Mouse (Mus musculus): Measurements from ENCODE around the gene Olfr96.

Gene Olfr96

DNA sequence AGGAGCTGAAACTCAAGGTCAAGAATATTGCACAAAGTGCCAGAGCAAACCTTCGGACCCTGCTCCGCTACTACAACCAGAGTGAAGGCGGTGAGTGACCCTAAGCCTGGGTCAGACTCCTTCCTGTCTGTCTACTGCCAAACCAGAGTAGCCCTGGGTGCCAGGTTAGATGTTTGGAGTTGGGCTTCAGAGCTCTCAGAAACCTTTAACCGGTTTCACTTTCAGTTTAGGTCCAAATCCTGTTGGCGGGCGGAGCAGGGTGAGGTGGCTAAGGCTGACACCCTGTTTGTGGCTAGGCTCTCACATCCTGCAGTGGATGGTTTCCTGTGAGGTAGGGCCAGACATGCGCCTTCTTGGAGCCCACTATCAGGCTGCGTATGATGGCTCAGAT lies 50.8 kb downstream of the Olfr96 start:
- DNase-seq (ENCODE audit: low spot score in 2 of 2): peak; percentile 32 to 37

DNA sequence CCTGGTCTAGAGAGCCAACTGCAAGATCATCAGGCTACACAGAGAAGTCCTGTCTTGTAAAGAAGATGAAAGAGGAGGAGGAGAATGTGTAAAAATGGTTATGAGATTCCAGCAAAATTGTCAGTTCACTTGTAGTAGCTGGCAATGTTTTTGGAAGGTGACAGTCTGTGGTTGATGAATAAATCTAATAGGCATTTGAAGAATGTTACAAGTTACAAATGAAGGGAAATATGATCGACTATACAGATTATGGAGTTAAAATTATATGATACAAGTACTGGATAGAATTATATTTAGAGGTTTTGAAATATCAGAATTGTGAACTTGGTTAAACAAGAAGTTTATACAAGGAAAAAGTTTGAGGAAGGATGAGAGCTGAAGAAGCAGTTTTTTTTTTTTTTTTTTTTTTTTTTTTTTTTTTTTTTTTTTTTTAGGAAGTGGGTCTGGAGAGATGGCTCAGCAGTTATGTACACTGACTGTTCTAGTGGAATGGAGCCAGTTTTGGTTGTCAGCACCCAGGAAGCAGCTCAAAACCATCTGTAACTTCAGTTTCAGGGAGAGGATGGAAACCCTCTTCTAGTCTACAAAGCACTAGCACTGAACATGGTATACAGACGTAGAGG lies 55.8 kb downstream of the Olfr96 start:
- no peak for DNase-seq (ENCODE audit: low spot score in 2 of 2)

All from urinary bladder, adult 18-20 months (tissue).